Mouse (Mus musculus): ENCODE measurements around the gene Dab2ip. TPM values are rescaled to one million over a fixed set of nuclear protein-coding genes. Genes with fewer than 3 reads are reported as not detected.

Gene Dab2ip
- polyA plus RNA-seq, 1 experiment from 2014 or later: 40.0 TPM

DNA sequence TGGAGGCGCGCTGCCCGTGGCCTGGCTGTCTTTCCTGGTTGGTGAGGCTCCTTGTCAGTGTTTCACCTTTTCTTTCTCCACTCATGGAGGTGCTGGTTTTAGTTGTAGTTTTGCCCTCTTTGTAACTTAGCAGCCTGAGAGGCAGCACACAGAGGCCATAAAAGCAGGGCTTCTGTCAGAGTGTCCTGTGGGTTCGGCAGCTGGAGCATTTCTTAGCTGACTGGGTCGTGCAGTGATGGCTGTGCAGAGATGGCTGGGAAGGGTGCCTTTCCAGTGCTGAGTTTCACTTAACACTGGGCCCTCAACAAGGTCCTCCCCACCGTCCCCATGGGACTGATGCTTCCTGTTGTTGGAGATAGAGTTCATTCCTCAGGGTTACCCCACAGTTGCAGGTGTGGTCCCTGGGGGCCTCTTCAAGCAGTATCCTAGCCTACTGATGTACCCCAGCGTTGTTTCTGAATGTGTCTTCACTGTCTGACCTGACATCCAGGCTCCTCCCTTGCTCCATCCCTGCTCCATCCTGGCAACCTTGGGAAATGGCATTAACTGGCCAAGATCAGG, 179.5 kb downstream of the Dab2ip start:
- H3K4me3 ChIP-seq: no peak overlapping the region
- WGBS: 67% methylated on average over 7 of the region's 7 CpGs
- peaks cover 6% of the 10 kb centered on the region; the same call in 1 of the 2 replicates for H3K36me3 ChIP-seq
- H3K4me2 ChIP-seq: no peak overlapping the region
- H3K27me3 ChIP-seq (replicated peaks): no peaks in the 10 kb centered on the region
- no peak overlapping the region for H3K9ac ChIP-seq
- H3K27ac ChIP-seq (replicated peaks): no peak overlapping the region
- 0 out of 2 replicates have a peak, but pooled peaks cover 7% of the 10 kb centered on the region for H3K9me3 ChIP-seq
- no peak for ATAC-seq (ENCODE audit: extremely low read depth, insufficient number of reproducible peaks, low FRiP score, low TSS enrichment)
- peaks cover 10% of the 10 kb centered on the region for H3K4me1 ChIP-seq

DNA sequence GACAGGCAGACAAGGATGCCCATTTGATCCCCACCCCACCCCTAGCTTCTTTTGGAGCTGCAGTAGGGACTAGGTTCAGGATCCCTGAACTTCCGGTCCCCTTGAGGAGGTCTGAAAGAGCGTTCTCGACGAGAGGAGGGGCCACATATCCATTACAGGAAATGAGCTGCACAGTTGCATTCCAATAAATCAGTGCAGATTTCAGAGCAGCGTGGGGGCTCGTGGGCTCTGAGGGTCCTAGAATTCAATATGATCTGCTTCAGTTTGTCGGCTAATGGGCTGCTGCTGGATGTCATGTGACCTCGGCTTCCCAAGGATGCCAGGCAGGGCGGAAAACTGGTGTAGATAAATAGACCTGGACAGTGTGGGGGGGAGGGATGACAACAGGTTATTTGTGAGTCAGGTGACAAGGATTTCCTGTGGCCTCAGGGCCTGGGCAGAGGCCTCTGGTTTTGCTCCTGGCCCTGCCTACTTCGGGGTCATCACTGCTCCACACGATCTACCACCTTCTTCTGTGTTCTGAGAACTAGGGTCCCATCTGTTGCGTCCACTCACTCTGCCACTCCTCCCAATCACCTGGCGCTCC, 181.7 kb downstream of the Dab2ip start:
- Histone ChIP-seq H3K36me3 (no peaks in the 10 kb centered on the region; the same call in 1 of the 2 replicates), H3K4me3 (no peak overlapping the region), H3K9me3 (0 out of 2 replicates have a peak, but pooled peaks cover 6% of the 10 kb centered on the region), H3K4me2 (no peak overlapping the region), H3K9ac (no peak overlapping the region), H3K4me1 (peaks cover 10% of the 10 kb centered on the region), H3K27ac (replicated peaks) (no peak overlapping the region), H3K27me3 (replicated peaks) (no peaks in the 10 kb centered on the region)
- WGBS: 53% methylated on average over 13 of the region's 13 CpGs
- no peak for ATAC-seq (ENCODE audit: extremely low read depth, insufficient number of reproducible peaks, low FRiP score, low TSS enrichment)

DNA sequence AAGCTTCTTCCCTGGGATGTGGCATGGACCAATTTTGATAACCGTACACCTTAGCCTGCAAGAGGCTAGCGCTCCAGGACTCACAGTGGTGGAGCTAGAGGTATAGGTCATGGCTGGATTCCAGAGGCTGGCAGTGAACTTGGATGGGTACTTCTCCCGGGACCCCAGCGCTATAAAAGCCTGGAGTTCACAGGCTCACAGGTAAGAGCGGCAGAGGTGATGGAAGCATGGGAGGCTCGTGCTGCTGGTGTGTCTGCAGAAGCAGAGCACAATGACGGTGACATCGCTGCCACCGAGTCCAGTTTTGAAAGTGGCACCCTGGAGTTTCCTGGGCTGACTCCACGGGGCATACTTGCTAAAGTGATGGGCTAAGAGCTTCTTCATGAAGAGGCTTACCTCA, 187.8 kb downstream of the Dab2ip start:
- Histone ChIP-seq H3K4me1 (peaks cover 16% of the 10 kb centered on the region), H3K9me3 (no peaks in the 10 kb centered on the region), H3K27me3 (replicated peaks) (peaks cover 8% of the 10 kb centered on the region), H3K36me3 (no peaks in the 10 kb centered on the region), H3K4me2 (no peak overlapping the region), H3K27ac (replicated peaks) (no peak overlapping the region), H3K9ac (no peak overlapping the region), H3K4me3 (no peak overlapping the region)
- ATAC-seq (ENCODE audit: extremely low read depth, insufficient number of reproducible peaks, low FRiP score, low TSS enrichment): no peak
- 81% methylated on average over 10 of the region's 10 CpGs for WGBS

DNA sequence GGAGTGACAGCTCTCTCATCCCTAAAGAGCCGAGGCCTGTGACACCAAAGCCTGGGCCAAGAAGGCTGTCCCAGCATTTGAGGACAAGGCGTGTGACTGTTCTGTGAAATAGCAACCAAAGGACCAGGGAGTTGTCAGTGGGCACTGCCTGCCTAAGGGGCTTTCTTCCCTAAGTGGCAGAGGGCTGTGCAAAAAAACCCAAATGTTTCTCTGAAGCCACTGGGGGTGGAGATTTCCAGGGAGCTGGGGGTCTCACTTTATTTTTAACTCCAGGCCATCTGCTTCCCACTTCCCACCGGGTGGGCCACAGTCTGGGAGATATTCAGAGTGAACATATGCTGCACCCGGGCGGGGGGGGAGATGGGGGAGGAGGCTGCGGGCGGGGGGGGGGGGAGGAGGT, 188.6 kb downstream of the Dab2ip start:
- Histone ChIP-seq H3K9me3 (no peaks in the 10 kb centered on the region), H3K4me2 (no peak overlapping the region), H3K9ac (no peak overlapping the region), H3K4me1 (peaks cover 18% of the 10 kb centered on the region), H3K27ac (replicated peaks) (no peak overlapping the region), H3K4me3 (no peak overlapping the region), H3K27me3 (replicated peaks) (peaks cover 8% of the 10 kb centered on the region), H3K36me3 (no peaks in the 10 kb centered on the region)
- 22% methylated on average over 5 of the region's 7 CpGs for WGBS
- ATAC-seq (ENCODE audit: extremely low read depth, insufficient number of reproducible peaks, low FRiP score, low TSS enrichment): no peak

DNA sequence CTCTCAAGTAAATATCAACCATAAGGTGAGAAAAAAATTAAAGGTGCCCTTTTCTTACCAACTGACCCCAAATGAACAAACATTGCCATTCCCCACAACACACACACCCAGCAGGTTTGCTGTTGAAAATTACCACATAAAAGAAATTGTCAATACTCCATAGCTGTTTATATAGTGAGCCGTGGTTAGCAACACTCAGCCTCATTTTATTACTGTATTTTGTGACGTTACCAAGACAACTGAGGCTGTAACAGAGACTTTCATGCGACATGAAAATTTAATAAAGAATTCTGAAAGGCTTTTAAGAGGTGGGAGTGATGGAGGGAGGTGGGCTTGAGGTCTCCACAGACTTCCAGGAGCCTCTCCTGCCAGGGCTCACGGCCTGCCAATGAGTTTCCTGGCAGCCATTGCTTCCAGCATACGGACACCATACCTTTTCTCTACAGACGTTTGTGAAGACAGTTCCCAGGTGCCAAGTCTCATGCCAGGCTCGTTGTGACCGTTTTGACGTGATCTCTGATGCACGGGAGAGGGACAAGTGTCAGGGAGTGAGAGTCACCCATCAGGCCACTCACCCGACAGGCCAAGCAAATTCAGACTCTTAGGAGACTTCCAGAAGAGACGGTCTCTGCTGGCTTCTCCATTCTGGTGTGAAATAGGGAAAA, 189.4 kb downstream of the Dab2ip start:
- no peaks in the 10 kb centered on the region for H3K9me3 ChIP-seq
- 69% methylated on average over 12 of the region's 12 CpGs for WGBS
- H3K4me3 ChIP-seq: no peak overlapping the region
- H3K9ac ChIP-seq: no peak overlapping the region
- H3K4me1 ChIP-seq: peaks cover 18% of the 10 kb centered on the region
- no peak for ATAC-seq (ENCODE audit: extremely low read depth, insufficient number of reproducible peaks, low FRiP score, low TSS enrichment)
- H3K27ac ChIP-seq (replicated peaks): no peak overlapping the region
- no peaks in the 10 kb centered on the region for H3K36me3 ChIP-seq
- H3K4me2 ChIP-seq: no peak overlapping the region
- peaks cover 8% of the 10 kb centered on the region for H3K27me3 ChIP-seq (replicated peaks)

DNA sequence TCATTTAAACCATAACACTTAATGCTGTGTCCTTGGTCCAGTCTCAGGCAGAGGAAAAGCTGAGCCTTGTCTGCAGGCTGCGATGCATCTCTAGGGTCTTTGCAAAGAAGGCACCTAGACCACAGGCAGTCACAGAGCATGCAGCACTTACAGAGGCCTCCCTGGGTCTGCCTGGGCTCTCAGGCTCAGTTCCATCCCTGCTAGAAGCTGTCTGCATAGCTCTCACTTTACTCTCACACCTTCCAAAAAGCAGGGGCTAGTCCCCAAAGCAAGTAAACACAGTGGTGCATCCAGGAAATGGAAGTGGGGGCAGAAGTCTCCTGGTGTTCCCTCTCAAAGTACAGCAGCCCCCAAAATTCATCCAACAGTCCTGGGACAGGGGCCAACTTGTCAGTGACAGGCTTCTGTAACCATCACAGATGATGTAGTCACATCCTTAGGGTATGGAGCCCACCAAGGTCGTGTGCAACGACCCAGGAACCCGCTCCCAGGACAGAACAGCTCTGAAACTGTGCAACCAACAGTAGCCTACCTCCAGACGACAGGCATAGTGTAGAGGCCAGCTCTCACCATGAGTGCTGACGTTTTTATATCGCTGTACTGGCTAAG, 192.6 kb downstream of the Dab2ip start:
- H3K4me2 ChIP-seq: no peak overlapping the region
- H3K27ac ChIP-seq (replicated peaks): no peak overlapping the region
- no peak overlapping the region for H3K9ac ChIP-seq
- peaks cover 8% of the 10 kb centered on the region for H3K27me3 ChIP-seq (replicated peaks)
- WGBS: 53% methylated on average over 7 of the region's 7 CpGs
- H3K4me1 ChIP-seq: peaks cover 18% of the 10 kb centered on the region
- no peak overlapping the region for H3K4me3 ChIP-seq
- no peaks in the 10 kb centered on the region for H3K36me3 ChIP-seq
- H3K9me3 ChIP-seq: no peaks in the 10 kb centered on the region
- no peak for ATAC-seq (ENCODE audit: extremely low read depth, insufficient number of reproducible peaks, low FRiP score, low TSS enrichment)

DNA sequence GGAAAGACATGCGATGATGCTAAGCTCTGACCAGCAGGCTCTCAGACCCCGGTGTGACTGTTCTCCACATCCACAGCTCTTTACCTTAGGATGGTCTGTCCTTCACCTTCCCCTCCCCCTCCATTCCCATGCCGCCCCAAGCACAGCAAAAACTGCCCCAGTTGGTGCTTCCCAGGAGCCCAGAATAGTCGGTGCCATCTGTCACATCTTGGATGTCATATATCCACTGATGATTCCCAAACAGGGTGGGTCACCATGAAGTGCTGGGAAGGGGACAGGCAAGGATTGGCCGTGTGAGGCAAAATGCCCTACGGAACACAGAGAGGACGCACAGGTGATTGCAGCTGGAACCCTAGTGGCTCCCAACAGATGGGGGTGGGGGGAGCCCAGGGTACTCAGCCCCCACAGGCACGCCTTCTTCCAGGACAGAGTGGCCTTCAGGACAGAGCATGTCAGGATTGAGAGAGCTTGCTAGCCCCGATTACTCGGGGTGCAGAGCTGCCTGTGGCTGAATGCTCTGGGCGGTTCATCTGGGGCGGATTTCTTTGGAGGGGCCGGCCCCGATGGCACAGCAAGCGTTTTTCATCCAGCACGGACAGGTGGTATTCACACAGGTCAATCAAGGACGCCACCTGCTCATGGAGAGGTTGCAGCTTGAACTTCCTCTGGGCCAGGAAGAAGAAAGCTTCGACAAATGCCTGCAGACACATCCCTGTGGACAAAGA, 193.9 kb downstream of the Dab2ip start:
- ATAC-seq (ENCODE audit: extremely low read depth, insufficient number of reproducible peaks, low FRiP score, low TSS enrichment): no peak
- Histone ChIP-seq H3K4me2 (no peak overlapping the region), H3K9ac (no peak overlapping the region), H3K4me1 (peaks cover 12% of the 10 kb centered on the region), H3K9me3 (no peaks in the 10 kb centered on the region), H3K27me3 (replicated peaks) (peaks cover 7% of the 10 kb centered on the region; the same call in 1 of the 2 replicates), H3K27ac (replicated peaks) (no peak overlapping the region), H3K4me3 (no peak overlapping the region), H3K36me3 (no peaks in the 10 kb centered on the region)
- WGBS: 77% methylated on average over 18 of the region's 18 CpGs

DNA sequence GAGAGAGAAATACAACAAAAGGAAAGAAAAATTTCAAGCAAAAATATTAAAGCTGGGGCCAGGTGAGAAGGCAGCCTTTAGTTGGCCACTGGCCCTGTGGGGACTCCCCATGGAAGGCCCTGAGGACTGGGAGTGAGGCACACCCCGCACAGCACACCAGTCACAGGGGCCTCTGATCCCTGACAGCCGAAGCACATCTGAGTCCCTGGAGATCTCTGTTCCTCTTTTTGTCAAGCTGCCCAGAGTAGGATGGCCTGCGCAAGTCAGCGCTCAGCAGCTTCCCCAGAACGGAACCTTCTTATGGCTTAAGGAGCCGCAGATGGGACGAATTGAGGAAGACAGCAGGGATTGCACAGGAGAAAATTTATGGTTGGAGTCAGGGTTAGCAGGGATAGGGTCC, 198.4 kb downstream of the Dab2ip start:
- Histone ChIP-seq H3K9ac (no peak overlapping the region), H3K4me3 (no peak overlapping the region), H3K4me1 (peaks cover 14% of the 10 kb centered on the region), H3K36me3 (no peaks in the 10 kb centered on the region), H3K27ac (replicated peaks) (no peak overlapping the region), H3K4me2 (no peak overlapping the region), H3K9me3 (no peaks in the 10 kb centered on the region), H3K27me3 (replicated peaks) (peaks cover 5% of the 10 kb centered on the region; the same call in 1 of the 2 replicates)
- no peak for ATAC-seq (ENCODE audit: extremely low read depth, insufficient number of reproducible peaks, low FRiP score, low TSS enrichment)
- 81% methylated on average over 7 of the region's 7 CpGs for WGBS

DNA sequence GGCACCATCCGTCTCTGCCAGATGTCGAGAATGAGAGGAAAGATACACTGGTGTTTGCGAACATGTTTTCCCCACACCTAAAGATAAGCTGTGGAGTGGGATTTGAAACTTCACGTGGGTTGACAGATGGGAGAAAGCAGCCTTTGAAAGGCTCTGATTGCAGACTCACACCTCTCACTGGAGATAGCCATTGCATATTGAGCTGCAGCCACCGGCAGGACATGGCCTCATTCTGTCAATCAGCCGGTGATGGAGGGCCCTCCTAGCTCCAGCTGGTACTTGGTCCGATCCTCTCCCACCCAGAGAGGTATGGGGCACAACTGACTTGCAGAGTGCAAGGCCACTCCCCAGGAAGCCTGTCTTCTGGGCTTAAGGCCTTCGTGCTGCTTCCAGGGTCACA, 202.3 kb downstream of the Dab2ip start:
- 24% methylated on average over 8 of the region's 8 CpGs for WGBS
- Histone ChIP-seq H3K4me1 (peaks cover 16% of the 10 kb centered on the region), H3K4me2 (no peak overlapping the region), H3K4me3 (no peak overlapping the region), H3K9me3 (no peaks in the 10 kb centered on the region), H3K36me3 (no peaks in the 10 kb centered on the region), H3K27ac (replicated peaks) (no peak overlapping the region), H3K9ac (no peak overlapping the region), H3K27me3 (replicated peaks) (peaks cover 5% of the 10 kb centered on the region; the same call in 1 of the 2 replicates)
- ATAC-seq (ENCODE audit: extremely low read depth, insufficient number of reproducible peaks, low FRiP score, low TSS enrichment): no peak

DNA sequence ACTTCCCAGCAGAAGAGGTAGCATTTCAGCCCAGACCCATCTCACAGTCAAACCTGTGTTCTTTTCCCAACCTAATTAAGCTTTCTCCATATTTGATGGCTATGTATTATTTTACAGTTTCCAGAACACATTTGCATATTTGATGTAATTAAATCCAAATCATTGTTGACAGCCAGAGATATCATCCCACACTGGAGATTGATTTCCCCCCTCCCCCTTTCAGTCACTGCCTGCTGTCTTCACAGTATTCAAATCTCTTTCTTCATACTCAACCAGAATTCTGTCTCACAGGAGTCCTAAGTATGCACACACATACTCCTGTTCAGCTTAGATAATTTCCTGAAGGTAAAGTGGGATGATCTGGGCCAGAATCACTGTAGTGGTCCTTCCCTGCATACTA, 202.8 kb downstream of the Dab2ip start:
- Histone ChIP-seq H3K4me1 (peaks cover 18% of the 10 kb centered on the region), H3K27me3 (replicated peaks) (peaks cover 5% of the 10 kb centered on the region; the same call in 1 of the 2 replicates), H3K27ac (replicated peaks) (no peak overlapping the region), H3K9ac (no peak overlapping the region), H3K4me2 (no peak overlapping the region), H3K36me3 (no peaks in the 10 kb centered on the region), H3K4me3 (no peak overlapping the region), H3K9me3 (no peaks in the 10 kb centered on the region)
- no peak for ATAC-seq (ENCODE audit: extremely low read depth, insufficient number of reproducible peaks, low FRiP score, low TSS enrichment)

DNA sequence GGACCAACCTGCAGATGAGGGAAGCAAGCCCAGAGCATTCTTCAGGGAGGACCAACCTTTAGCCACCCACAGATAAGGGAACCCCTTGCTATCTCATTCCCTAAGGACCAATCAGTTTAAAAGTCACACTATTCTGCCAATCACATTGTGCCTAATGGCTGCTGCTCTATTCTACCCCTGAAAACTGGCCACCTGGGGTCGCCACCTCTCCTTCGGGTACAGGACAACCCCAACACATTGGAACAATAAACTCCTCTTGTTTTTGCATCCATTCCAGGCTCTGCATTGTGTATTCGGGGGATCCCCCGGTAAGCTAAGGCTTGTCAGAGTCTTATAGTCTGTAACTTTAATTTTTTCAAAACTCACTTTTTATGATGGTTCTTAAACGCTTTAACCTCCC, 203.4 kb downstream of the Dab2ip start:
- Histone ChIP-seq H3K36me3 (no peaks in the 10 kb centered on the region), H3K4me3 (no peak overlapping the region), H3K4me2 (no peak overlapping the region), H3K27ac (replicated peaks) (no peak overlapping the region), H3K9ac (no peak overlapping the region), H3K9me3 (no peaks in the 10 kb centered on the region), H3K4me1 (peaks cover 24% of the 10 kb centered on the region), H3K27me3 (replicated peaks) (peaks cover 5% of the 10 kb centered on the region; the same call in 1 of the 2 replicates)
- 81% methylated on average over 5 of the region's 5 CpGs for WGBS
- ATAC-seq (ENCODE audit: extremely low read depth, insufficient number of reproducible peaks, low FRiP score, low TSS enrichment): no peak

Measured in heart, embryonic 13.5 days (tissue).